Mouse (Mus musculus): ENCODE measurements around the gene Ptprn2. TPM values are rescaled to one million over a fixed set of nuclear protein-coding genes. Genes with fewer than 3 reads are reported as not detected.

Ptprn2 gene
- polyA plus RNA-seq, 1 experiment from 2014 or later: 0.02 TPM

- no peaks in the 10 kb centered on the region for H3K4me1 ChIP-seq (replicated peaks)
- no peak for ATAC-seq (ENCODE audit: insufficient read depth)
- no peaks in the 10 kb centered on the region for H3K9me3 ChIP-seq (replicated peaks)
- no peak overlapping the region for H3K4me3 ChIP-seq (replicated peaks)
- H3K27me3 ChIP-seq: no peaks in the 10 kb centered on the region
- H3K4me2 ChIP-seq: no peak overlapping the region
- no peaks in the 10 kb centered on the region for H3K36me3 ChIP-seq (replicated peaks)
- no peak overlapping the region for H3K27ac ChIP-seq (replicated peaks)
- H3K9ac ChIP-seq: no peak overlapping the region
Measured at GRCm38 (mm10) chr12:116515824-116516223, 30.3 kb downstream of the Ptprn2 start.

- H3K4me1 ChIP-seq (replicated peaks): no peaks in the 10 kb centered on the region
- no peak overlapping the region for H3K4me3 ChIP-seq (replicated peaks)
- no peaks in the 10 kb centered on the region for H3K9me3 ChIP-seq (replicated peaks)
- H3K27me3 ChIP-seq: no peaks in the 10 kb centered on the region
- 55% methylated on average over 4 of the region's 4 CpGs for WGBS (ENCODE audit: insufficient replicate concordance)
- H3K36me3 ChIP-seq (replicated peaks): no peaks in the 10 kb centered on the region
- H3K4me2 ChIP-seq: no peak overlapping the region
- H3K27ac ChIP-seq (replicated peaks): no peak overlapping the region
- ATAC-seq (ENCODE audit: insufficient read depth): no peak
- no peak overlapping the region for H3K9ac ChIP-seq
Measured at GRCm38 (mm10) chr12:116528861-116529260, 43.3 kb downstream of the Ptprn2 start.

GRCm38 (mm10) chr12:116533281-116533680, 47.8 kb downstream of the Ptprn2 start:
- no peak overlapping the region for H3K4me2 ChIP-seq

GRCm38 (mm10) chr12:116539305-116539704, 53.8 kb downstream of the Ptprn2 start:
- Histone ChIP-seq H3K27ac (replicated peaks) (no peak overlapping the region), H3K9ac (no peak overlapping the region), H3K4me3 (replicated peaks) (no peak overlapping the region), H3K36me3 (replicated peaks) (no peaks in the 10 kb centered on the region), H3K4me1 (replicated peaks) (no peaks in the 10 kb centered on the region), H3K27me3 (no peaks in the 10 kb centered on the region), H3K4me2 (no peak overlapping the region), H3K9me3 (replicated peaks) (no peaks in the 10 kb centered on the region)
- ATAC-seq (ENCODE audit: insufficient read depth): no peak
- WGBS (ENCODE audit: insufficient replicate concordance): 50% methylated on average over 1 of the region's 1 CpGs

More at GRCm38 (mm10) chr12:116533281-116533680, 47.8 kb downstream of the Ptprn2 start:
- Histone ChIP-seq H3K4me1 (replicated peaks) (no peaks in the 10 kb centered on the region), H3K27me3 (no peaks in the 10 kb centered on the region), H3K9ac (no peak overlapping the region), H3K4me3 (replicated peaks) (no peak overlapping the region), H3K36me3 (replicated peaks) (no peaks in the 10 kb centered on the region), H3K27ac (replicated peaks) (no peak overlapping the region), H3K9me3 (replicated peaks) (no peaks in the 10 kb centered on the region)
- ATAC-seq (ENCODE audit: insufficient read depth): no peak

- Histone ChIP-seq H3K9ac (no peak overlapping the region), H3K9me3 (replicated peaks) (no peaks in the 10 kb centered on the region), H3K4me3 (replicated peaks) (no peak overlapping the region), H3K4me1 (replicated peaks) (no peaks in the 10 kb centered on the region), H3K27ac (replicated peaks) (no peak overlapping the region), H3K27me3 (no peaks in the 10 kb centered on the region), H3K4me2 (no peak overlapping the region), H3K36me3 (replicated peaks) (no peaks in the 10 kb centered on the region)
- ATAC-seq (ENCODE audit: insufficient read depth): no peak
- WGBS (ENCODE audit: insufficient replicate concordance): 79% methylated on average over 1 of the region's 1 CpGs
Measured at GRCm38 (mm10) chr12:116540608-116541007, 55.1 kb downstream of the Ptprn2 start.

GRCm38 (mm10) chr12:116550031-116550430, 64.5 kb downstream of the Ptprn2 start:
- ATAC-seq (ENCODE audit: insufficient read depth): no peak
- WGBS (ENCODE audit: insufficient replicate concordance): 82% methylated on average over 1 of the region's 1 CpGs
- no peaks in the 10 kb centered on the region for H3K27me3 ChIP-seq

GRCm38 (mm10) chr12:116551516-116551915, 66.0 kb downstream of the Ptprn2 start:
- Histone ChIP-seq H3K4me2 (no peak overlapping the region), H3K9ac (no peak overlapping the region), H3K4me3 (replicated peaks) (no peak overlapping the region), H3K4me1 (replicated peaks) (no peaks in the 10 kb centered on the region), H3K36me3 (replicated peaks) (no peaks in the 10 kb centered on the region), H3K9me3 (replicated peaks) (no peaks in the 10 kb centered on the region), H3K27ac (replicated peaks) (no peak overlapping the region), H3K27me3 (no peaks in the 10 kb centered on the region)
- 68% methylated on average over 7 of the region's 7 CpGs for WGBS (ENCODE audit: insufficient replicate concordance)
- ATAC-seq (ENCODE audit: insufficient read depth): no peak

More at GRCm38 (mm10) chr12:116550031-116550430, 64.5 kb downstream of the Ptprn2 start:
- Histone ChIP-seq H3K36me3 (replicated peaks) (no peaks in the 10 kb centered on the region), H3K4me2 (no peak overlapping the region), H3K4me1 (replicated peaks) (no peaks in the 10 kb centered on the region), H3K27ac (replicated peaks) (no peak overlapping the region), H3K4me3 (replicated peaks) (no peak overlapping the region), H3K9me3 (replicated peaks) (no peaks in the 10 kb centered on the region), H3K9ac (no peak overlapping the region)

- 50% methylated on average over 2 of the region's 2 CpGs for WGBS (ENCODE audit: insufficient replicate concordance)
- ATAC-seq (ENCODE audit: insufficient read depth): no peak
- Histone ChIP-seq H3K27ac (replicated peaks) (no peak overlapping the region), H3K4me2 (no peak overlapping the region), H3K27me3 (no peaks in the 10 kb centered on the region), H3K36me3 (replicated peaks) (no peaks in the 10 kb centered on the region), H3K4me1 (replicated peaks) (no peaks in the 10 kb centered on the region), H3K9me3 (replicated peaks) (no peaks in the 10 kb centered on the region), H3K9ac (no peak overlapping the region), H3K4me3 (replicated peaks) (no peak overlapping the region)
Measured at GRCm38 (mm10) chr12:116552306-116552705, 66.8 kb downstream of the Ptprn2 start.

- no peak overlapping the region for H3K4me2 ChIP-seq
- H3K9ac ChIP-seq: no peak overlapping the region
- H3K4me3 ChIP-seq (replicated peaks): no peak overlapping the region
- H3K27ac ChIP-seq (replicated peaks): no peak overlapping the region
- no peaks in the 10 kb centered on the region for H3K27me3 ChIP-seq
- H3K9me3 ChIP-seq (replicated peaks): no peaks in the 10 kb centered on the region
- H3K4me1 ChIP-seq (replicated peaks): no peaks in the 10 kb centered on the region
- no peak for ATAC-seq (ENCODE audit: insufficient read depth)
- no peaks in the 10 kb centered on the region for H3K36me3 ChIP-seq (replicated peaks)
Measured at GRCm38 (mm10) chr12:116553361-116553760, 67.8 kb downstream of the Ptprn2 start.

- Histone ChIP-seq H3K9ac (no peak overlapping the region), H3K4me2 (no peak overlapping the region), H3K27ac (replicated peaks) (no peak overlapping the region), H3K9me3 (replicated peaks) (no peaks in the 10 kb centered on the region), H3K27me3 (no peaks in the 10 kb centered on the region), H3K4me3 (replicated peaks) (no peak overlapping the region), H3K4me1 (replicated peaks) (no peaks in the 10 kb centered on the region), H3K36me3 (replicated peaks) (no peaks in the 10 kb centered on the region)
- no peak for ATAC-seq (ENCODE audit: insufficient read depth)
- WGBS (ENCODE audit: insufficient replicate concordance): 68% methylated on average over 4 of the region's 4 CpGs
Measured at GRCm38 (mm10) chr12:116555964-116556363, 70.4 kb downstream of the Ptprn2 start.

GRCm38 (mm10) chr12:116564441-116564840, 78.9 kb downstream of the Ptprn2 start:
- WGBS (ENCODE audit: insufficient replicate concordance): 58% methylated on average over 8 of the region's 8 CpGs
- no peak for ATAC-seq (ENCODE audit: insufficient read depth)

GRCm38 (mm10) chr12:116566672-116567071, 81.2 kb downstream of the Ptprn2 start:
- H3K27me3 ChIP-seq: no peaks in the 10 kb centered on the region
- H3K9me3 ChIP-seq (replicated peaks): no peaks in the 10 kb centered on the region
- no peaks in the 10 kb centered on the region for H3K36me3 ChIP-seq (replicated peaks)
- no peaks in the 10 kb centered on the region for H3K4me1 ChIP-seq (replicated peaks)
- no peak overlapping the region for H3K4me3 ChIP-seq (replicated peaks)
- no peak overlapping the region for H3K9ac ChIP-seq
- H3K4me2 ChIP-seq: no peak overlapping the region
- no peak overlapping the region for H3K27ac ChIP-seq (replicated peaks)
- 54% methylated on average over 1 of the region's 1 CpGs for WGBS (ENCODE audit: insufficient replicate concordance)
- ATAC-seq (ENCODE audit: insufficient read depth): no peak

More at GRCm38 (mm10) chr12:116564441-116564840, 78.9 kb downstream of the Ptprn2 start:
- no peak overlapping the region for H3K4me3 ChIP-seq (replicated peaks)
- no peaks in the 10 kb centered on the region for H3K36me3 ChIP-seq (replicated peaks)
- H3K9ac ChIP-seq: no peak overlapping the region
- H3K4me2 ChIP-seq: no peak overlapping the region
- H3K27ac ChIP-seq (replicated peaks): no peak overlapping the region
- H3K9me3 ChIP-seq (replicated peaks): no peaks in the 10 kb centered on the region
- H3K27me3 ChIP-seq: no peaks in the 10 kb centered on the region
- no peaks in the 10 kb centered on the region for H3K4me1 ChIP-seq (replicated peaks)
